Mouse (Mus musculus) effector memory CD4-positive, alpha-beta T cell, adult 5 months (primary cell): Measurements from ENCODE around the gene Itfg1. TPM values are rescaled to one million over a fixed set of nuclear protein-coding genes. Genes with fewer than 3 reads are reported as not detected.

Experiments
- polyA plus RNA-seq: library from polyadenylated mRNA; unstranded; fragments of 100-300 nt; shearing (Covaris generic); gene quantifications from one replicate; pipeline ENCODE4 v1.2.1, GENCODE M21; 2017

The Itfg1 gene
- polyA plus RNA-seq: 40.9 TPM

GRCm38 (mm10) chr8:85840657-85841488, at the start of gene Itfg1, which contains the start of gene Phkb:
Gene Itfg1 (minus strand): TSS chr8:85840921.
Gene Phkb (plus strand): TSS chr8:85840959.

DNA sequence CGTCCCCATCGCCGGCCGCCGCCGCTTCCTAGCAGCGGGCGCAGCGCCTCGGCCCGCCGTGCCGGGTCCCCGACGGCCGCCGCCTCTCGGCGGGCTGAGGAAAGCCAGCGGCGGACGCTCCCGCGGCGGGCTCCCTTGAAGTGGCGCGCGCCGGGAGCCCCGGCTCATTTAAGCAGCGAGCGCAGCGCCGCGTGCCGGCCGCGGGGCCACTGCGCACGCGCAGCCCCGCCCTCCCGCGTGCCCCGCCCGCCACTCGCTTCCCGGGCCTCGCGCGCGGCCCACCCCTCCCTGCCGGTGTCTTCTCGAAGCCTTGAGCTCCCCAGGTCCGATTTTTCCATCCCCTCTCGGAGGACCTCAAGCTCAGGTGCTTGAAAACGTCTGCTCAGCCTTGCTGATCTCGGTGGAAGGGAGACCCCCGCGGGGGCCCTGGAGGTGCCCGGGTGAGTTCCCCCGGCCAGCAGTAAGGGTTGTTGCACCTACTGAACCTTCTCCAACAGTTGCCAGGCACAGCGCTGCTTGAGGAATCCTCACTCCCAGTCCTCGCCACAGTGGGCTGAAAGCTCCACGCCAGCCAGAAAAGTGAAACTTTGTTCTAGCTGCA, 139.9 kb downstream of the Itfg1 start, which contains the start of gene Neto2:
TSS of gene Neto2 (minus strand) at position 174 of the 601 bp plus-strand sequence.

Other genes with a start within 250 kb of the Itfg1 start
- 2.4 TPM for gene Neto2, start 140.0 kb downstream of the Itfg1 start, polyA plus RNA-seq
- 21.1 TPM for gene Phkb, start within 50 bp of the Itfg1 start, polyA plus RNA-seq